Mouse (Mus musculus): ENCODE results near the gene 6820408C15Rik.

DNA sequence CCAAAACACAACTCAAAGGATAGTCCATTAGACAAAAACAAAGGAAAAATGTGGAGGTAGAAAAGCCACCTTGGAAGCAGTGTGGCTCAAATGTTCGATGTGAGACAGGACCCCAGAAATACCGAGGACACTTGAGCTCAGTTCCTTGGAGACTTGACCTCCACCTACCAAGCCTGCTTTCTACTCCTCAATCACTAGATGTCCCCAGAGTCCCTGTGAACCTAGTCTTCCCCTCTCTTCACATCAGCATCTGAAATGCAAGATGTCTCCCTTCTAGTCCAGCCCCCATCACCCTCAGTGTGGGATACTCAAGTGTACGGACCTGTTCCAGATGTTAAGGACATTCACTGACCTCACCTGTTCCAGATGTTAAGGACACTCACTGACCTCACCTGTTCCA is 22.6 kb upstream of the 6820408C15Rik start:
- TF ChIP-seq CTCF (IDR thresholded peaks at IDR 0.05; ENCODE audit: borderline replicate concordance, control insufficient read depth, extremely low read depth, insufficient read depth, low read length, poor library complexity) (no peak), POLR2A (IDR thresholded peaks at IDR 0.05; ENCODE audit: control insufficient read depth, extremely low read depth, insufficient read depth, low read length, poor library complexity) (no peak)

All from thymus, adult 2 months (tissue).